Mouse (Mus musculus) kidney, adult 2 months (tissue): ENCODE measurements at regions not wholly inside any gene's neighbourhood (a gene's known extent, or its start where the extent isn't known, plus 50 kb on each side); places are given as distances from the start of the nearest gene placed in this dataset.

Source experiments
- DNase-seq: peaks from one replicate; pipeline ENCODE4 v3.0.0; 2021
- H3K27ac ChIP-seq: fragments of 200-500 bp; 2 replicates; pipeline ENCODE4 v1.5.1; 2012; ENCODE audit warnings: low read depth, low read length, control low read depth, inconsistent platforms; ENCODE audit not compliant: insufficient read depth
- H3K27me3 ChIP-seq: fragments of 200-500 bp; replicated peaks from 2 replicates; pipeline ENCODE4 v1.6.1; 2012; ENCODE audit warnings: mild to moderate bottlenecking, moderate library complexity, low read length, inconsistent platforms; ENCODE audit not compliant: control insufficient read depth, insufficient read depth
- H3K36me3 ChIP-seq: fragments of 200-500 bp; 2 replicates; pipeline ENCODE4 v1.6.1; 2012; ENCODE audit warnings: mild to moderate bottlenecking, moderate library complexity, low read length, inconsistent platforms; ENCODE audit not compliant: control insufficient read depth, insufficient read depth
- H3K4me1 ChIP-seq: fragments of 200-500 bp; 2 replicates; pipeline ENCODE4 v1.6.1; 2011; ENCODE audit warnings: low read length; ENCODE audit not compliant: control insufficient read depth, insufficient read depth
- H3K4me3 ChIP-seq: fragments of 200-500 bp; 2 replicates; pipeline ENCODE4 v1.5.1; 2011; ENCODE audit warnings: mild to moderate bottlenecking, low read depth, low read length, control low read depth; ENCODE audit not compliant: insufficient read depth
- CTCF ChIP-seq: fragments of 200-500 bp; conservative IDR thresholded peaks from 2 replicates; pipeline ENCODE4 v1.5.1; 2011; ENCODE audit warnings: low read depth, mild to moderate bottlenecking, control low read depth, low read length, moderate library complexity, mixed read lengths; ENCODE audit not compliant: insufficient read depth, insufficient read length
- POLR2A ChIP-seq: fragments of 200-500 bp; IDR thresholded peaks from one replicate; pipeline ENCODE4 v1.6.1; 2011; ENCODE audit warnings: low read depth, low read length, control low read depth
- WGBS: fragments of 180-500 bp; shearing (Covaris S2); methylation state at CpG from one replicate; pipeline ENCODE4 v1.1.7; 2018; 5-methylcytosine and 5-hydroxymethylcytosine counted together

- Histone ChIP-seq H3K36me3 (no peaks in the 10 kb centered on the region), H3K4me1 (no peaks in the 10 kb centered on the region), H3K27ac (no peak overlapping the region), H3K27me3 (no peaks in the 10 kb centered on the region), H3K4me3 (no peak overlapping the region)
- WGBS = 99% methylated on average over 4 of the region's 4 CpGs
- TF ChIP-seq CTCF = no peak
- no peak for TF ChIP-seq POLR2A
- DNase-seq = no peak
Measured at GRCm38 (mm10) chr2:6263565-6263964, 50.7 kb upstream of the Echdc3 start.

GRCm38 (mm10) chr2:6264085-6264783 lies 51.4 kb upstream of the Echdc3 start:
- 89% methylated on average over 8 of the region's 8 CpGs for WGBS

GRCm38 (mm10) chr2:6265117-6265516 lies 52.3 kb upstream of the Echdc3 start:
- TF ChIP-seq POLR2A (no peak), CTCF (no peak)
- H3K4me1 ChIP-seq = no peaks in the 10 kb centered on the region
- no peaks in the 10 kb centered on the region for H3K27me3 ChIP-seq
- WGBS = 51% methylated on average over 3 of the region's 3 CpGs
- H3K36me3 ChIP-seq = no peaks in the 10 kb centered on the region
- no peak overlapping the region for H3K27ac ChIP-seq
- DNase-seq = no peak
- no peak overlapping the region for H3K4me3 ChIP-seq

More at GRCm38 (mm10) chr2:6264085-6264783, 51.4 kb upstream of the Echdc3 start:
- Histone ChIP-seq H3K27me3 (no peaks in the 10 kb centered on the region), H3K36me3 (no peaks in the 10 kb centered on the region), H3K4me1 (no peaks in the 10 kb centered on the region), H3K27ac (no peak overlapping the region), H3K4me3 (no peak overlapping the region)
- no peak for DNase-seq
- no peak for TF ChIP-seq POLR2A
- TF ChIP-seq CTCF = no peak

GRCm38 (mm10) chr2:6267066-6267465 lies 54.2 kb upstream of the Echdc3 start:
- H3K36me3 ChIP-seq = no peaks in the 10 kb centered on the region
- H3K27ac ChIP-seq = no peak overlapping the region
- H3K27me3 ChIP-seq = no peaks in the 10 kb centered on the region
- 47% methylated on average over 6 of the region's 6 CpGs for WGBS
- DNase-seq = no peak
- H3K4me3 ChIP-seq = no peak overlapping the region
- H3K4me1 ChIP-seq = no peaks in the 10 kb centered on the region
- no peak for TF ChIP-seq POLR2A
- no peak for TF ChIP-seq CTCF

GRCm38 (mm10) chr2:6267537-6267936 lies 54.7 kb upstream of the Echdc3 start:
- DNase-seq = peak; percentile 33
- TF ChIP-seq CTCF = no peak
- Histone ChIP-seq H3K27me3 (no peaks in the 10 kb centered on the region), H3K4me3 (no peak overlapping the region), H3K27ac (no peak overlapping the region), H3K4me1 (no peaks in the 10 kb centered on the region), H3K36me3 (no peaks in the 10 kb centered on the region)
- 25% methylated on average over 9 of the region's 9 CpGs for WGBS

GRCm38 (mm10) chr2:6272514-6272913 lies 50.0 kb upstream of the Usp6nl start:
- no peak overlapping the region for H3K27ac ChIP-seq
- H3K4me1 ChIP-seq = no peaks in the 10 kb centered on the region
- no peak for TF ChIP-seq CTCF
- no peak for TF ChIP-seq POLR2A
- 89% methylated on average over 2 of the region's 2 CpGs for WGBS
- no peak for DNase-seq
- no peak overlapping the region for H3K4me3 ChIP-seq
- H3K36me3 ChIP-seq = no peaks in the 10 kb centered on the region
- no peaks in the 10 kb centered on the region for H3K27me3 ChIP-seq
